Comparison of ENCODE assay signal across 16 mouse cellular contexts in the genomic region with DNA sequence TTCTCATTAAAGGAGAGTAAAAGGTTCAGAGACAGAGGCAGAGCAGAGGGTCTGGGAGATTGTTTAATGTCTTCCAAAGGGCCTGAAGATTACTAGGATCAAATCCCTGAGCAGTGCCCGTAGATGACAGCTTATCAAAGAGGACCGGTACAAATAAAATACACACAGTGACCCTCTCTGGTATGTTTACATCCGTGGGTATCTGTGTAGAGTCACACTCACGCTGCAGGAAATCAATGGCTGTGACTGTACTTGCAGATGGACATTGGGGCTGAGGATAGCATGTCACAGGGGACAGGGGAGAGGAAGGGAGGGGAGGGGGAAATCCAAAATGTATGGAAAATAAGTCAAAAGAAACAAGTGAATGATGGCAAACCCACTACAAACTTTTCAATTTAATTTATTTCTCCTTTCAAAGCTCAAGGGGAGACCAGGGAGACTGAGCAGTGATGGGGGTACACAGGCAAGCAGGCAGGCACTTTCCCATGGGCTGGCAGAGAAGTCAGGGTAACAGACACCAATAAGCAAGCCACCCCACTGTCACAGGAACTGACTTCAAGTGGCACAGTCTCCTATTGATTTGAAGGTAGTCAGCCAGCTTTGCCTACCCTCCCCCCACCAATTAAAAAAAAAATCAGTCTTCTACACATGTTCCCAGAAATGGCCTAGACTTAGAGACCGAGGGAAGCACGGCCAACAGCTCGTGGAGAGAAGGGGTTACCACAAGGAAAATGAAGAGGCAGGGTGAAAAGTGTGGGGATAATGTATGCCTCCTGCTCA.
A peak's percentile ranks its signal among the peaks of the same experiment; 100 is the strongest.
DNase-seq lines count a peak whose midpoint lies in the region; ATAC-seq lines count a peak whose summit lies in the region.
"Had no signal": no experiment of that assay in that cellular context is flagged by ENCODE, and none has a peak within 500 bp of the region (broad histone marks: within the 10 kb centered on the region; RNA-seq: fewer than 3 reads in every experiment).

No protein-coding gene starts in this region.

- no peaks in the 10 kb centered on the region for H3K9me3 ChIP-seq in heart, embryonic 10.5 days
- H3K9me3 ChIP-seq in neural tube, embryonic 11.5 days (ENCODE audit: control insufficient read depth, low read length): no peaks in the 10 kb centered on the region
- no peaks in the 10 kb centered on the region for H3K9me3 ChIP-seq in neural tube, embryonic 15.5 days (replicated peaks)
- H3K9me3 ChIP-seq in midbrain, embryonic 10.5 days (replicated peaks): no peaks in the 10 kb centered on the region
- H3K9me3 ChIP-seq: heart, embryonic 13.5 days; hindbrain, embryonic 15.5 days had no signal

- no peak overlapping the region for H3K4me2 ChIP-seq in neural tube, embryonic 11.5 days (ENCODE audit: low read depth)
- H3K4me2 ChIP-seq in neural tube, embryonic 15.5 days: no peak overlapping the region
- H3K4me2 ChIP-seq: heart, embryonic 13.5 days; hindbrain, embryonic 15.5 days had no signal

- 65% methylated on average over 7 of the region's 7 CpGs for WGBS in heart, embryonic 10.5 days
- 77% methylated on average over 7 of the region's 7 CpGs for WGBS in neural tube, embryonic 11.5 days
- 51% methylated on average over 7 of the region's 7 CpGs for WGBS in neural tube, embryonic 15.5 days
- WGBS in midbrain, embryonic 10.5 days: 78% methylated on average over 7 of the region's 7 CpGs

- no peaks in the 10 kb centered on the region for H3K27me3 ChIP-seq in heart, embryonic 10.5 days (ENCODE audit: insufficient read depth, poor library complexity, severe bottlenecking)
- no peaks in the 10 kb centered on the region for H3K27me3 ChIP-seq in neural tube, embryonic 11.5 days (ENCODE audit: control insufficient read depth, insufficient read depth, low read length)
- H3K27me3 ChIP-seq in neural tube, embryonic 15.5 days (replicated peaks): no peaks in the 10 kb centered on the region
- H3K27me3 ChIP-seq in midbrain, embryonic 10.5 days (ENCODE audit: low read depth, poor library complexity, severe bottlenecking): no peaks in the 10 kb centered on the region
- H3K27me3 ChIP-seq: heart, embryonic 13.5 days; hindbrain, embryonic 15.5 days had no signal

- intact Hi-C loops in heart, postnatal 36 days (cut with DNase I): no loop called here
- intact Hi-C loops in left cerebral cortex, postnatal 4 days (cut with DNase I): no loop called here

- ATAC-seq in neural tube, embryonic 11.5 days (ENCODE audit: insufficient read depth, low FRiP score, low TSS enrichment): no peak
- ATAC-seq in neural tube, embryonic 15.5 days (ENCODE audit: low FRiP score): no peak

- DNase-seq in heart, embryonic 10.5 days (ENCODE audit: low spot score): no peak
- DNase-seq in heart, postnatal 36 days: no peak
- DNase-seq in neural tube, embryonic 11.5 days (ENCODE audit: low spot score): no peak
- no peak for DNase-seq in midbrain, embryonic 10.5 days (ENCODE audit: low spot score)
- no peak for DNase-seq in left cerebral cortex, postnatal 4 days
- no peak for DNase-seq in c-Kit-positive CD71-positive TER-119-positive erythroid progenitor cells, embryonic 14.5 days (ENCODE audit: low spot score)
- DNase-seq: cerebellum, adult 11 months; gastrocnemius, postnatal 25 days; kidney, adult 2 months; kidney, postnatal 4 days; lung, adult 2 months; lung, postnatal 4 days; right cerebral cortex, postnatal 14 days had no signal

- H3K9ac ChIP-seq in neural tube, embryonic 11.5 days (ENCODE audit: low read length): no peak overlapping the region
- no peak overlapping the region for H3K9ac ChIP-seq in neural tube, embryonic 15.5 days (replicated peaks)
- H3K9ac ChIP-seq: heart, embryonic 13.5 days; hindbrain, embryonic 15.5 days had no signal

- no peak overlapping the region for H3K4me3 ChIP-seq in heart, embryonic 10.5 days
- no peak overlapping the region for H3K4me3 ChIP-seq in neural tube, embryonic 11.5 days (ENCODE audit: low read depth, low read length)
- no peak overlapping the region for H3K4me3 ChIP-seq in neural tube, embryonic 15.5 days (replicated peaks)
- no peak overlapping the region for H3K4me3 ChIP-seq in midbrain, embryonic 10.5 days
- H3K4me3 ChIP-seq: heart, embryonic 13.5 days; hindbrain, embryonic 15.5 days had no signal

- no peaks in the 10 kb centered on the region for H3K36me3 ChIP-seq in heart, embryonic 10.5 days
- no peaks in the 10 kb centered on the region for H3K36me3 ChIP-seq in neural tube, embryonic 11.5 days (ENCODE audit: control insufficient read depth, insufficient read depth, low read length)
- no peaks in the 10 kb centered on the region for H3K36me3 ChIP-seq in neural tube, embryonic 15.5 days
- H3K36me3 ChIP-seq in midbrain, embryonic 10.5 days: 0 out of 2 replicates have a peak, but pooled peaks cover 10% of the 10 kb centered on the region
- H3K36me3 ChIP-seq: hindbrain, embryonic 15.5 days had no signal

- peaks cover 68% of the 10 kb centered on the region for H3K4me1 ChIP-seq in heart, embryonic 10.5 days
- H3K4me1 ChIP-seq in neural tube, embryonic 11.5 days (ENCODE audit: control insufficient read depth, insufficient read depth, low read length): peaks cover 31% of the 10 kb centered on the region
- H3K4me1 ChIP-seq in neural tube, embryonic 15.5 days: peaks cover 52% of the 10 kb centered on the region
- peaks cover 65% of the 10 kb centered on the region for H3K4me1 ChIP-seq in midbrain, embryonic 10.5 days

- peak overlapping the region; percentile 69 for H3K27ac ChIP-seq in heart, embryonic 10.5 days
- 0 out of 2 replicates have a peak overlapping the region, but pooled peaks have one; percentile 49 for H3K27ac ChIP-seq in neural tube, embryonic 11.5 days (ENCODE audit: low read depth, low read length)
- H3K27ac ChIP-seq in neural tube, embryonic 15.5 days (replicated peaks): no peak overlapping the region
- peak overlapping the region; percentile 19; the same call in 1 of the 2 replicates for H3K27ac ChIP-seq in midbrain, embryonic 10.5 days (replicated peaks)
